Mouse (Mus musculus) thymus, adult 2 months (tissue): ENCODE measurements around the gene Syt17. TPM values are rescaled to one million over a fixed set of nuclear protein-coding genes. Genes with fewer than 3 reads are reported as not detected.
"Not testable (repeated sequence)": the region's sequence is repeated elsewhere in the genome, so short reads cannot be mapped to it uniquely, and the experiment has no call there.

Experiments used
- DNase-seq: peaks from one replicate; pipeline ENCODE4 v3.0.0; 2021
- H3K27ac ChIP-seq: fragments of 200-500 bp; 2 replicates; pipeline ENCODE4 v1.5.1; 2012; ENCODE audit warnings: low read length, control low read depth; ENCODE audit not compliant: control insufficient read depth, insufficient read depth
- H3K27me3 ChIP-seq: fragments of 200-500 bp; 2 replicates; pipeline ENCODE4 v1.6.1; 2012; ENCODE audit warnings: mild to moderate bottlenecking, low read length, moderate library complexity, mixed read lengths; ENCODE audit not compliant: control insufficient read depth, insufficient read depth
- H3K36me3 ChIP-seq: fragments of 200-500 bp; 2 replicates; pipeline ENCODE4 v1.6.1; 2012; ENCODE audit warnings: mild to moderate bottlenecking, low read length, moderate library complexity; ENCODE audit not compliant: control insufficient read depth, insufficient read depth
- H3K4me1 ChIP-seq: fragments of 200-500 bp; replicated peaks from 2 replicates; pipeline ENCODE4 v1.6.1; 2012; ENCODE audit warnings: low read length; ENCODE audit not compliant: control insufficient read depth, insufficient read depth
- H3K4me3 ChIP-seq: fragments of 200-500 bp; 2 replicates; pipeline ENCODE4 v1.5.1; 2012; ENCODE audit warnings: mild to moderate bottlenecking, low read length, control low read depth, moderate library complexity; ENCODE audit not compliant: control insufficient read depth, insufficient read depth
- CTCF ChIP-seq: fragments of 200-500 bp; IDR thresholded peaks from 2 replicates; pipeline ENCODE4 v1.5.1; 2012; ENCODE audit warnings: mild to moderate bottlenecking, control low read depth, low read length, moderate library complexity, borderline replicate concordance; ENCODE audit not compliant: control insufficient read depth, poor library complexity, insufficient read depth; ENCODE audit errors: extremely low read depth
- POLR2A ChIP-seq: fragments of 200-500 bp; IDR thresholded peaks from 2 replicates; pipeline ENCODE4 v1.6.1; 2012; ENCODE audit warnings: mild to moderate bottlenecking, low read length, control low read depth, moderate library complexity; ENCODE audit not compliant: control insufficient read depth, poor library complexity, insufficient read depth; ENCODE audit errors: extremely low read depth
- WGBS: fragments of 180-500 bp; shearing (Covaris S2); methylation state at CpG from one replicate; pipeline ENCODE4 v1.1.7; 2018; 5-methylcytosine and 5-hydroxymethylcytosine counted together
- polyA plus RNA-seq: library from polyadenylated mRNA; depleted of rRNA; stranded (reverse); fragments of >200 nt; gene quantifications from 2 replicates; pipeline ENCODE4 v1.2.3, GENCODE M21; 2012

The Syt17 gene
- polyA plus RNA-seq, 1 experiment, result 0.57 TPM

- Histone ChIP-seq H3K36me3 (no peaks in the 10 kb centered on the region), H3K4me1 (no peaks in the 10 kb centered on the region), H3K27me3 (no peaks in the 10 kb centered on the region), H3K4me3 (no peak overlapping the region), H3K27ac (no peak overlapping the region)
- TF ChIP-seq CTCF (no peak), POLR2A (no peak)
- DNase-seq, result no peak
- 87% methylated on average over 6 of the region's 6 CpGs for WGBS
Observed at GRCm38 (mm10) chr7:118363587-118364233, 84.3 kb downstream of the Syt17 start.

- Histone ChIP-seq H3K27me3 (no peaks in the 10 kb centered on the region), H3K36me3 (no peaks in the 10 kb centered on the region), H3K4me1 (no peaks in the 10 kb centered on the region), H3K4me3 (no peak overlapping the region), H3K27ac (no peak overlapping the region)
- no peak for DNase-seq
- TF ChIP-seq CTCF (no peak), POLR2A (no peak)
- 97% methylated on average over 1 of the region's 1 CpGs for WGBS
Observed at GRCm38 (mm10) chr7:118362931-118363330, 85.1 kb downstream of the Syt17 start.

DNA sequence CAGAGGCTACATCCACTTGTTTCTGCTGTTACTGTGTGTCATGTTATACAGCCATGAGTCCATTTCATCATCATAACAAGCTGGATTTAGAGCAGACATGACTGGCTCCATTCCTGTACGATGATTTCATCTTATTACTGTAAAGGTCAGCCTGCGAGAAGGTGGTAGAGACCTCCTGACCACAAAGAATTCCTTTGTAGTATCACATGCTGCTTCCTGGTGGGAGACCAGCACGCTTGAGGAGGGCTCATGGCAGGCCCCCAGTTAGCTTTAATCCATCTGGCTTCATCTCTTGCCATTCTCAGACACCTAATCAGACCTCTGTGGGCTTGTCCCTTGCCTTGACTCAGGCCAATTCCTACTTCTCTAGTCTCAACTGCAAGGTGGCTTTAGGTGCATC, 85.8 kb downstream of the Syt17 start:
- TF ChIP-seq CTCF, result no peak
- no peak for TF ChIP-seq POLR2A
- WGBS, result 54% methylated on average over 3 of the region's 3 CpGs
- H3K4me1 ChIP-seq, result no peaks in the 10 kb centered on the region

GRCm38 (mm10) chr7:118358977-118359376, 89.0 kb downstream of the Syt17 start:
- TF ChIP-seq POLR2A (no peak), CTCF (no peak)
- Histone ChIP-seq H3K4me3 (no peak overlapping the region), H3K36me3 (no peaks in the 10 kb centered on the region), H3K4me1 (no peaks in the 10 kb centered on the region), H3K27ac (no peak overlapping the region), H3K27me3 (no peaks in the 10 kb centered on the region)
- WGBS, result 51% methylated on average over 3 of the region's 3 CpGs
- no peak for DNase-seq

More for the DNA sequence above, 85.8 kb downstream of the Syt17 start:
- Histone ChIP-seq H3K27ac (no peak overlapping the region), H3K4me3 (no peak overlapping the region), H3K36me3 (no peaks in the 10 kb centered on the region), H3K27me3 (no peaks in the 10 kb centered on the region)
- DNase-seq, result no peak

DNA sequence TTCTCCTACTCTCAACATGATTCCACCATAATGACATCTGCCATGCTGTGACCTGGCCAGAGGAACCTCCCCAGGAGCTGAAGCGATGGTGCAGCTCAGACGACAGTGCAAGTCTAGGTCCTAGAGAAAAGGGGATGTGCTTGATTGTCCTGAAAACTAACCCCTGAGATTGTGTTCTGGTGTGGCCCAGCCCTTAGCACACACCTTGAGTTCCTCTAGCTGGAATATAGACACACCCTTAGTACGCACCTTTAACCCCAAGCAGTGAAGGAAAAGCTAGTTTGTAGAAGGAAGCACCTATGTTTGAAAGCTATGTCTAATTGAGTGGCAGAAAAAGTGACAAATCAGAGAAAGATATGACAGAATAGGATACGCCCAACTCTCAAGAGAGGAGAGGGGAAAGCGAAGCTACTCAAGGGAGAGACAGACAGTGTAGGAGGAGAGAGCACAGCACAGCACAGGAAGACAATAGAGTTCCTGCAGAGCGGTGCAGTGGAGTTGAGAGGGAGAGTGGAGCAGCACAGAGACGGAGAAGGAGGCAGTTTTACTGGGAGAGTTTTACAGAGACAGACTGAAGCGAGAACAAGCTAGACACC, 91.5 kb downstream of the Syt17 start:
- WGBS, result 88% methylated on average over 8 of the region's 8 CpGs

DNA sequence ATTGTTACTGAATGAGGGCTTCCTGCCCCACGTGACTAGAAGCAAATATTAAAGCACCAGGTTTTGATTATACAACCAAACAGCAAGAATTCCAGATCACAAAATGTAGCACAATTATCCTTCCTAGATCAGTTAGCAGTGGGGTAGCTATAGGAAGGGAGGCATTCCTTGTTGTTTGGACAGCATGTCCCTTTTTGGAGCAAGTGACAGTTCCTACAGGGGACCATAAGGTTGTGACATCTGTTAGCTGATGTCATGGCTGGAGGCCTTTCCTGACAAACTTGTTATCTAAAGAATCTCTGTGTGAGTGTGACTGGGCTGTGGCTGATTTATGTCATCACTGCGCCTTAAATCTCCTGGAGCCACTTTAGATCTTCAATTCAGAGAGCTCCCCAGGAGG, 97.2 kb downstream of the Syt17 start:
- no peak for TF ChIP-seq POLR2A
- no peak overlapping the region for H3K27ac ChIP-seq
- H3K27me3 ChIP-seq, result no peaks in the 10 kb centered on the region
- WGBS, result 75% methylated on average over 2 of the region's 2 CpGs
- H3K36me3 ChIP-seq, result no peaks in the 10 kb centered on the region
- H3K4me1 ChIP-seq, result no peaks in the 10 kb centered on the region
- DNase-seq, result no peak
- no peak overlapping the region for H3K4me3 ChIP-seq

More for the DNA sequence above, 91.5 kb downstream of the Syt17 start:
- not testable (repeated sequence) for H3K4me3 ChIP-seq, H3K4me1 ChIP-seq, H3K36me3 ChIP-seq, DNase-seq, H3K27ac ChIP-seq, H3K27me3 ChIP-seq

- Histone ChIP-seq H3K4me1 (no peaks in the 10 kb centered on the region), H3K4me3 (no peak overlapping the region), H3K27ac (no peak overlapping the region), H3K27me3 (no peaks in the 10 kb centered on the region), H3K36me3 (no peaks in the 10 kb centered on the region)
- 51% methylated on average over 2 of the region's 2 CpGs for WGBS
- no peak for DNase-seq
- no peak for TF ChIP-seq POLR2A
- no peak for TF ChIP-seq CTCF
Observed at GRCm38 (mm10) chr7:118346943-118347342, 101.1 kb downstream of the Syt17 start.
